Mouse (Mus musculus): Measurements from ENCODE around the gene Itgb1bp1.

Itgb1bp1 gene

GRCm38 (mm10) chr12:21209273-21209672 is 76.8 kb downstream of the Itgb1bp1 start:
- Histone ChIP-seq H3K27me3 (ENCODE audit: insufficient read depth, low read length) (no peaks in the 10 kb centered on the region), H3K36me3 (ENCODE audit: insufficient read depth, low read length) (peaks cover 29% of the 10 kb centered on the region), H3K4me3 (replicated peaks; ENCODE audit: low read length) (no peak overlapping the region), H3K4me1 (replicated peaks; ENCODE audit: low read depth, low read length) (peaks cover 8% of the 10 kb centered on the region), H3K9me3 (ENCODE audit: low read length) (peaks cover 11% of the 10 kb centered on the region)
- TF ChIP-seq NANOG (IDR thresholded peaks at IDR 0.05; ENCODE audit: borderline replicate concordance, low read length) (no peak), POU5F1 (IDR thresholded peaks at IDR 0.05; ENCODE audit: borderline replicate concordance, low read length) (no peak), CTCF (conservative IDR thresholded peaks at IDR 0.05; ENCODE audit: low read length) (no peak)

DNA sequence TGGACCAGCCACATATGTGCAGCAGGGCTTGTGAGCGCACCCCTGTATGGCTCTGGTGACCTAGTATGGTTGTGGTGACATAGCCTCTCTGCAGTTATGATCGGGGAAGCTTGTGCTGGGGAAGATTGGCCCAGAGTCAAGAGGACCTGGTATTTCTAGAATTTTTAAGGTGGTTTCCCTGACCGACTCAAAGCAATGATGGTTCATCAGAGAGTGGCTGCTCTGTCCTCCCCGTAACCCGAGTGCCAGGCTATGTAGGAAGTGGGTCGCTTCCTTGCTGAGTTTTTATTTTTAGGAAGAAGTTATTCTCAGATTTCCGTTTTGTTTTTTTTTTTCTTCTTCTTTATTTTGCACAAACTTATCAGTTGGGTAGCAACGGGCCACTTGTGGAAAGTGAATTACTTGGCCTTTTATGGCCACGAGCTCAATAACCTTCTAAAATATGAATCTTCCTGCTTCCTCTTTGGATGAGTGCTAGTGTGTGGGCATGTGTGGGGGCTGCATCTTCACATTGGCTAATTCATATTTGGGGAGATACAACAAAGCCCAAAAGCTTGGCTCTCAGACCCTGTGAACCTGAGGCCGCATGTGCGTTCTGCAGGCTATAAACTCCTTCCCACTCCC is 77.8 kb downstream of the Itgb1bp1 start:
- H3K9me3 ChIP-seq (ENCODE audit: low read length) = peaks cover 11% of the 10 kb centered on the region
- H3K36me3 ChIP-seq (ENCODE audit: insufficient read depth, low read length) = peaks cover 29% of the 10 kb centered on the region
- H3K27me3 ChIP-seq (ENCODE audit: insufficient read depth, low read length) = no peaks in the 10 kb centered on the region
- H3K4me1 ChIP-seq (replicated peaks; ENCODE audit: low read depth, low read length) = peaks cover 18% of the 10 kb centered on the region
- no peak for TF ChIP-seq CTCF (conservative IDR thresholded peaks at IDR 0.05; ENCODE audit: low read length)
- TF ChIP-seq NANOG (IDR thresholded peaks at IDR 0.05; ENCODE audit: borderline replicate concordance, low read length) = no peak
- TF ChIP-seq POU5F1 (IDR thresholded peaks at IDR 0.05; ENCODE audit: borderline replicate concordance, low read length) = no peak
- no peak overlapping the region for H3K4me3 ChIP-seq (replicated peaks; ENCODE audit: low read length)

GRCm38 (mm10) chr12:21207422-21207821 is 78.7 kb downstream of the Itgb1bp1 start:
- H3K27me3 ChIP-seq (ENCODE audit: insufficient read depth, low read length) = no peaks in the 10 kb centered on the region
- peaks cover 21% of the 10 kb centered on the region for H3K4me1 ChIP-seq (replicated peaks; ENCODE audit: low read depth, low read length)
- no peak overlapping the region for H3K4me3 ChIP-seq (replicated peaks; ENCODE audit: low read length)
- peaks cover 11% of the 10 kb centered on the region for H3K9me3 ChIP-seq (ENCODE audit: low read length)
- H3K36me3 ChIP-seq (ENCODE audit: insufficient read depth, low read length) = peaks cover 26% of the 10 kb centered on the region
- no peak for TF ChIP-seq NANOG (IDR thresholded peaks at IDR 0.05; ENCODE audit: borderline replicate concordance, low read length)

DNA sequence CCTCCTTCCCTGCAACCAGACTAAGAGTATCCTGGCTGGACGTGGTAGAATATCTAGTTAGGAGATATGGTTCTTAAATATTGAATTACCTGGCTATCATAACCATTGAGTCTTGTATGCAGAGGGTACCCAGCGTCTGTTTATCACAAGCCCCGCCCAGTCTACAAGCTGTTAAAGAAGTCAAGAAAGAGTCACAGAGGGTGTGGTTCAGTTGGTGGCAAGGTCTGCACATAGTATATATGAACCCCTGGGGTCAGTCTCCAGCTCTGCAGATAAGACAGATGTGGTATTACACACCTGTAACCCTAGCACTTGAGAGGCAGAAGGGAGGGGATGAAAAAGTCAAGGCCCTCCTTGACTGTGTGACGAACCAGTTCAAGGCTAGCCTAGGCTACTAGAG is 80.3 kb downstream of the Itgb1bp1 start:
- Histone ChIP-seq H3K27me3 (ENCODE audit: insufficient read depth, low read length) (no peaks in the 10 kb centered on the region), H3K4me1 (replicated peaks; ENCODE audit: low read depth, low read length) (peaks cover 21% of the 10 kb centered on the region), H3K36me3 (ENCODE audit: insufficient read depth, low read length) (peaks cover 26% of the 10 kb centered on the region), H3K9me3 (ENCODE audit: low read length) (peaks cover 11% of the 10 kb centered on the region), H3K4me3 (replicated peaks; ENCODE audit: low read length) (no peak overlapping the region)
- TF ChIP-seq NANOG (IDR thresholded peaks at IDR 0.05; ENCODE audit: borderline replicate concordance, low read length) (no peak), CTCF (conservative IDR thresholded peaks at IDR 0.05; ENCODE audit: low read length) (no peak)

DNA sequence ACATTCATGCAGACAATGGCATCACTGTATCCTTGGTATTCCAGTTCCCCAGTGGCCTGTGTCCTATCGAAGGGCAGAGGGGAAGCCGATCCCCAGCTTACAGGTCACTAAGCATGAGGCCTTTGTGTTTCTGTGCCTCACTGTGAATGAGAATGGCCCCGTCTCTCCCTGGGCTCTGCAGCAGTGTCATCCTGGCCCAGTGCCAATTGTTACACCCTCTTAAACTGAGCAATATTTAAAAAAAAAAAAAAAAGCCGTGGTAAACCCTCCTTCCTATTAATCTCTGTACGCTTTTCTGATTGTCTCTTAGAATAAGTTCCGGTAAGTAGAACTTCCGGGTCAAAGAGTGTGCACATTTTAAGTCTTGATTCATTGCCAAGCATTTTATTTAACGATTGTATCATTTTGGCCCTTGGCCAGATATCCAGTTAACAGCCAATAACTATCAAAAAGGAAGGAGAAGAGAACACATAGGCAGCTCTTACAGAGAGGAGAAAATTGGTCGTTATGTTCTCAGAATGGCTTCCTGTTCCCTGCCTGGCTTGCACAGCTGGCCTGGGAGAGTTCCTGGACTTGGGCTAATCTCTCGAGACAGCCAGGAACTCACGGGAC is 81.3 kb downstream of the Itgb1bp1 start:
- peaks cover 26% of the 10 kb centered on the region for H3K36me3 ChIP-seq (ENCODE audit: insufficient read depth, low read length)
- no peak for TF ChIP-seq CTCF (conservative IDR thresholded peaks at IDR 0.05; ENCODE audit: low read length)
- TF ChIP-seq NANOG (IDR thresholded peaks at IDR 0.05; ENCODE audit: borderline replicate concordance, low read length) = no peak
- TF ChIP-seq POU5F1 (IDR thresholded peaks at IDR 0.05; ENCODE audit: borderline replicate concordance, low read length) = no peak
- no peaks in the 10 kb centered on the region for H3K27me3 ChIP-seq (ENCODE audit: insufficient read depth, low read length)
- H3K4me1 ChIP-seq (replicated peaks; ENCODE audit: low read depth, low read length) = peaks cover 25% of the 10 kb centered on the region
- H3K4me3 ChIP-seq (replicated peaks; ENCODE audit: low read length) = no peak overlapping the region
- H3K9me3 ChIP-seq (ENCODE audit: low read length) = peaks cover 11% of the 10 kb centered on the region

DNA sequence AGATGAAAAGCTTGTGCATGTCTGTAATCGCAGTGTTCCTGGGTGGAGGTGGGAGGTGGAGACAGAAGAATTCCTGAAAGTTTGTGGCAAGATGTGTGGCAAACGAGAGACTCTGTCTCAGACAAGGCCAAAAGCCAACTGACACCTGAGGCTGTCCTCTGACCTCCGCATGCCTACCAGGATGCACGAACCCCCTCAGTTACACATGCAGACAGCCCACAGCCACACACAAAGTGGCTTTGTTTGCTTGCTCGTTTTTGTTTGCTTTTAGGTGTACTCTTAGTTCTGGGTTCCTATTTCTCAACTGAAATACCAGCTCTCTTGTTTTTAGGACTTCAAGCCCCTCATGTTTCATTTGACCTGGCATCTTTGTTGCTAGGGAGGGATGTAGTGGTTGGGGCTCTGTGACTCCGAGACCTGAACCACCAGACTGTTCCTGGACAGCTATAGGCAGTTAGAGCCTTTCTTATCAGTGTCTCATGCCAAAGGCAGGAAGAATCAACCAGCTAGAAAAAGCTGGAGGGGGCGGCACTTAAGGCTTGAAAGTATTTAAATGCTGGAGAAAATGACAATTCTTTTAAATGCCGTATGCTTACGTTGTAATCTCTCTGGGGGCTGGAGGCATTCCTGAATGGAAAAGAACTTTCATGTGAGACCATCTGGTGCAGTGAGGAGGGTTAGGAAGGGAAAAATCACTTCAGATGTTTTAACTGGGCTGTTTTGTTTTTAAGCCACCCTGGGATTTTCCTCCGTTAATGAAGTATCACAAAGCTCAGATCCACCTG is 84.4 kb downstream of the Itgb1bp1 start:
- Histone ChIP-seq H3K36me3 (ENCODE audit: insufficient read depth, low read length) (peaks cover 16% of the 10 kb centered on the region), H3K4me1 (replicated peaks; ENCODE audit: low read depth, low read length) (peaks cover 33% of the 10 kb centered on the region), H3K9me3 (ENCODE audit: low read length) (peaks cover 11% of the 10 kb centered on the region), H3K4me3 (replicated peaks; ENCODE audit: low read length) (no peak overlapping the region), H3K27me3 (ENCODE audit: insufficient read depth, low read length) (no peaks in the 10 kb centered on the region)
- TF ChIP-seq POU5F1 (IDR thresholded peaks at IDR 0.05; ENCODE audit: borderline replicate concordance, low read length) (no peak), NANOG (IDR thresholded peaks at IDR 0.05; ENCODE audit: borderline replicate concordance, low read length) (no peak), CTCF (conservative IDR thresholded peaks at IDR 0.05; ENCODE audit: low read length) (no peak)

GRCm38 (mm10) chr12:21200613-21201012 is 85.5 kb downstream of the Itgb1bp1 start:
- peaks cover 33% of the 10 kb centered on the region for H3K4me1 ChIP-seq (replicated peaks; ENCODE audit: low read depth, low read length)
- peaks cover 2% of the 10 kb centered on the region for H3K9me3 ChIP-seq (ENCODE audit: low read length)
- no peak for TF ChIP-seq CTCF (conservative IDR thresholded peaks at IDR 0.05; ENCODE audit: low read length)
- peaks cover 6% of the 10 kb centered on the region; the same call in 1 of the 2 replicates for H3K36me3 ChIP-seq (ENCODE audit: insufficient read depth, low read length)
- no peaks in the 10 kb centered on the region for H3K27me3 ChIP-seq (ENCODE audit: insufficient read depth, low read length)
- H3K4me3 ChIP-seq (replicated peaks; ENCODE audit: low read length) = no peak overlapping the region

GRCm38 (mm10) chr12:21196420-21196819 is 89.7 kb downstream of the Itgb1bp1 start:
- H3K9me3 ChIP-seq (ENCODE audit: low read length) = no peaks in the 10 kb centered on the region
- no peak overlapping the region for H3K4me3 ChIP-seq (replicated peaks; ENCODE audit: low read length)
- peaks cover 16% of the 10 kb centered on the region for H3K4me1 ChIP-seq (replicated peaks; ENCODE audit: low read depth, low read length)
- no peaks in the 10 kb centered on the region for H3K27me3 ChIP-seq (ENCODE audit: insufficient read depth, low read length)
- no peak for TF ChIP-seq NANOG (IDR thresholded peaks at IDR 0.05; ENCODE audit: borderline replicate concordance, low read length)
- no peak for TF ChIP-seq POU5F1 (IDR thresholded peaks at IDR 0.05; ENCODE audit: borderline replicate concordance, low read length)
- no peak for TF ChIP-seq CTCF (conservative IDR thresholded peaks at IDR 0.05; ENCODE audit: low read length)
- H3K36me3 ChIP-seq (ENCODE audit: insufficient read depth, low read length) = no peaks in the 10 kb centered on the region
